In genomic region chr11:70230239-70230727, GRCm38 (mm10) we compare ENCODE assay signal across 1 mouse cellular context.
A peak's percentile ranks its signal among the peaks of the same experiment; 100 is the strongest.
TF ChIP-seq lines count a peak whose summit lies in the region.

No protein-coding gene starts in this region.

TF ChIP-seq in C2C12, 6 proteins besides CTCF, POLR2A, EP300 and RAD21:
- no peak for TF ChIP-seq MYOD1 (IDR thresholded peaks at IDR 0.05; ENCODE audit: control insufficient read depth, insufficient read length, low read depth)
- no peak for TF ChIP-seq FOSL1 (IDR thresholded peaks at IDR 0.05; ENCODE audit: insufficient read depth, low read length, poor library complexity, severe bottlenecking)
- no peak for TF ChIP-seq CEBPB (IDR thresholded peaks at IDR 0.05; ENCODE audit: low read depth)
- peak; percentile 9 for TF ChIP-seq MAX (IDR thresholded peaks at IDR 0.05)
TF ChIP-seq in C2C12: peak in this region for 1.
